20 mouse cellular contexts compared by ENCODE assay signal in genomic region chr5:25769406-25769805, GRCm38 (mm10). TPM values are rescaled to one million over a fixed set of nuclear protein-coding genes. Genes with fewer than 3 reads are reported as not detected.
DNase-seq lines count a peak whose midpoint lies in the region; ATAC-seq and TF ChIP-seq lines count a peak whose summit lies in the region.
"Had no signal": no experiment of that assay in that cellular context is flagged by ENCODE, and none has a peak within 500 bp of the region (broad histone marks: within the 10 kb centered on the region; RNA-seq: fewer than 3 reads in every experiment).

No protein-coding gene starts in this region.

- no peaks in the 10 kb centered on the region for H3K4me1 ChIP-seq in hindbrain, embryonic 14.5 days (replicated peaks; ENCODE audit: control insufficient read depth, insufficient read depth, low read length)
- H3K4me1 ChIP-seq in hindbrain, embryonic 10.5 days (replicated peaks), result no peaks in the 10 kb centered on the region
- peaks cover 17% of the 10 kb centered on the region; the same call in 1 of the 2 replicates for H3K4me1 ChIP-seq in E14TG2a.4 (replicated peaks; ENCODE audit: low read depth, low read length)
- H3K4me1 ChIP-seq in bone marrow macrophage, adult 2 months (ENCODE audit: control insufficient read depth, insufficient read depth, low read length), result peaks cover 10% of the 10 kb centered on the region
- H3K4me1 ChIP-seq: limb, embryonic 12.5 days; midbrain, embryonic 12.5 days had no signal

- no peaks in the 10 kb centered on the region for H3K36me3 ChIP-seq in hindbrain, embryonic 14.5 days (replicated peaks; ENCODE audit: control insufficient read depth, insufficient read depth)
- H3K36me3 ChIP-seq in hindbrain, embryonic 10.5 days, result no peaks in the 10 kb centered on the region
- H3K36me3 ChIP-seq in E14TG2a.4 (ENCODE audit: insufficient read depth, low read length), result no peaks in the 10 kb centered on the region
- H3K36me3 ChIP-seq: forebrain, embryonic 15.5 days; limb, embryonic 12.5 days; midbrain, embryonic 12.5 days had no signal

- peak overlapping the region; percentile 12; the same call in 1 of the 2 replicates for H3K4me2 ChIP-seq in hindbrain, embryonic 14.5 days (replicated peaks)
- H3K4me2 ChIP-seq: midbrain, embryonic 12.5 days had no signal

- 0 out of 2 replicates have a peak, but pooled peaks cover 14% of the 10 kb centered on the region for H3K9me3 ChIP-seq in hindbrain, embryonic 14.5 days (ENCODE audit: control insufficient read depth, low read length)
- H3K9me3 ChIP-seq in hindbrain, embryonic 10.5 days, result peaks cover 10% of the 10 kb centered on the region; the same call in 1 of the 2 replicates
- no peaks in the 10 kb centered on the region for H3K9me3 ChIP-seq in E14TG2a.4 (ENCODE audit: low read length)
- H3K9me3 ChIP-seq: forebrain, embryonic 15.5 days had no signal

- 45% methylated on average over 2 of the region's 2 CpGs for WGBS in hindbrain, embryonic 14.5 days
- whole genome bisulfite sequencing in hindbrain, embryonic 10.5 days, result 54% methylated on average over 2 of the region's 2 CpGs

- DNase-seq in heart, adult 11 months, result peak; percentile 58
- no peak for DNase-seq in heart, postnatal 25 days (ENCODE audit: low spot score)
- DNase-seq in hindbrain, embryonic 14.5 days (ENCODE audit: low spot score), result no peak
- no peak for DNase-seq in hindbrain, embryonic 10.5 days (ENCODE audit: low spot score)
- DNase-seq in layer of hippocampus, postnatal 14 days (ENCODE audit: low spot score in 2 of 2), result no peak
- DNase-seq in left cerebral cortex, adult 2 months (ENCODE audit: extremely low spot score in 1 of 2, low spot score in 2 of 2), result no peak
- DNase-seq: adrenal gland, adult 2 months; cerebellum, adult 9-10 months; gastrocnemius, postnatal 36 days; kidney, adult 9 months; kidney, postnatal 36 days; right cerebral cortex, postnatal 4 days had no signal

- no peak for TF ChIP-seq POLR2A in bone marrow macrophage, adult 2 months (IDR thresholded peaks at IDR 0.05; ENCODE audit: borderline replicate concordance, low read depth, low read length)

- no peaks in the 10 kb centered on the region for H3K27me3 ChIP-seq in hindbrain, embryonic 14.5 days (ENCODE audit: control insufficient read depth, insufficient read depth, low read length)
- no peaks in the 10 kb centered on the region for H3K27me3 ChIP-seq in hindbrain, embryonic 10.5 days (ENCODE audit: insufficient read depth, poor library complexity, severe bottlenecking)
- no peaks in the 10 kb centered on the region for H3K27me3 ChIP-seq in E14TG2a.4 (ENCODE audit: insufficient read depth, low read length)
- H3K27me3 ChIP-seq: forebrain, embryonic 15.5 days; limb, embryonic 12.5 days; midbrain, embryonic 12.5 days had no signal

- H3K9ac ChIP-seq in hindbrain, embryonic 14.5 days, result no peak overlapping the region
- H3K9ac ChIP-seq: forebrain, embryonic 15.5 days; limb, embryonic 12.5 days; midbrain, embryonic 12.5 days had no signal

- no peak for ATAC-seq in hindbrain, embryonic 14.5 days (ENCODE audit: low FRiP score)
- ATAC-seq: CD4-positive, CD25-positive, alpha-beta regulatory T cell, adult 4 months; forebrain, embryonic 15.5 days; lung, postnatal 0 days had no signal

- intact Hi-C loops in heart, postnatal 25 days (cut with DNase I), result no loop called here
- intact Hi-C loops in left cerebral cortex, adult 2 months (cut with DNase I), result no loop called here

- H3K27ac ChIP-seq in hindbrain, embryonic 14.5 days, result no peak overlapping the region
- H3K27ac ChIP-seq in hindbrain, embryonic 10.5 days, result no peak overlapping the region
- no peak overlapping the region for H3K27ac ChIP-seq in bone marrow macrophage, adult 2 months (ENCODE audit: insufficient read depth, low read depth, low read length)
- H3K27ac ChIP-seq in left cerebral cortex, adult 2 months, result no peak overlapping the region
- H3K27ac ChIP-seq: forebrain, embryonic 15.5 days; limb, embryonic 12.5 days; midbrain, embryonic 12.5 days; stomach, postnatal 0 days had no signal

- no peak overlapping the region for H3K4me3 ChIP-seq in hindbrain, embryonic 14.5 days (replicated peaks; ENCODE audit: low read length)
- no peak overlapping the region for H3K4me3 ChIP-seq in hindbrain, embryonic 10.5 days
- H3K4me3 ChIP-seq in E14TG2a.4 (replicated peaks; ENCODE audit: low read length), result peak overlapping the region; percentile 68
- peak overlapping the region; percentile 44; the same call in 1 of the 2 replicates for H3K4me3 ChIP-seq in bone marrow macrophage, adult 2 months (ENCODE audit: insufficient read depth, low read length)
- H3K4me3 ChIP-seq in left cerebral cortex, adult 2 months, result no peak overlapping the region
- H3K4me3 ChIP-seq: midbrain, embryonic 12.5 days had no signal

- no peak for TF ChIP-seq CTCF in E14TG2a.4 (conservative IDR thresholded peaks at IDR 0.05; ENCODE audit: low read length)
- TF ChIP-seq CTCF in bone marrow macrophage, adult 2 months (IDR thresholded peaks at IDR 0.05; ENCODE audit: low read depth, low read length), result no peak
- no peak for TF ChIP-seq CTCF in left cerebral cortex, adult 2 months (IDR thresholded peaks at IDR 0.05)

RNA-seq across cellular contexts. Expression of gene Actr3b, which starts 9.6 kb away (rescaled TPM):
- total RNA-seq in heart, postnatal 25 days (2021), result 10 to 100 TPM; 35.2 to 40.9 TPM
- polyA plus RNA-seq in hindbrain, embryonic 14.5 days (2014; fragmentation: Nextera tagmentation; extraction: Ambion mirVana), result 37.8 and 39.5 TPM in 2 replicates
- 7.5 and 7.9 TPM in 2 replicates for polyA plus RNA-seq in hindbrain, embryonic 10.5 days (2016; fragmentation: Nextera tagmentation; extraction: Ambion mirVana)
- not detected in 2 replicates for polyA plus RNA-seq in bone marrow macrophage, adult 2 months (2012; ENCODE audit: insufficient read depth, insufficient read length, missing spikeins)
- total RNA-seq in layer of hippocampus, postnatal 14 days (2021), result 100 to 1,000 TPM; 189 to 198 TPM
- 100 to 1,000 TPM; 110 to 123 TPM for total RNA-seq in left cerebral cortex, adult 2 months (2021)

Comparison
In these comparisons a context has a peak if more than half of its experiments do, and no peak if none do; other contexts are left out.
1. H3K4me3 ChIP-seq: peak in E14TG2a.4 (single experiment) and bone marrow macrophage, adult 2 months (single experiment); none in hindbrain, embryonic 14.5 days (single experiment), hindbrain, embryonic 10.5 days (single experiment) and left cerebral cortex, adult 2 months (single experiment).